Mouse (Mus musculus) heart, postnatal 0 days (tissue): Measurements from ENCODE around the gene Dohh.

ENCODE experiments used
- CTCF ChIP-seq: IDR thresholded peaks from 2 replicates; pipeline ENCODE4 v1.5.1; 2016; ENCODE audit warnings: antibody characterized with exemption, control low read depth, low read depth
- EP300 ChIP-seq: IDR thresholded peaks from 2 replicates; pipeline ENCODE4 v1.6.1; 2016; ENCODE audit warnings: antibody characterized with exemption, low read depth

GRCm38 (mm10) chr10:81383802-81384604 is at the start of gene Dohh, which contains the start of gene Gm48551:
- TF ChIP-seq CTCF (no peak), EP300 (peak; percentile 94)
